Mouse (Mus musculus): ENCODE measurements at regions not wholly inside any gene's neighbourhood (a gene's known extent, or its start where the extent isn't known, plus 50 kb on each side); places are given as distances from the start of the nearest gene placed in this dataset.

- no peak for TF ChIP-seq CTCF (IDR thresholded peaks at IDR 0.05; ENCODE audit: borderline replicate concordance, insufficient read depth, low read depth, low read length)
- TF ChIP-seq POLR2A (IDR thresholded peaks at IDR 0.05; ENCODE audit: borderline replicate concordance, insufficient read depth, low read length) = no peak
Observed at GRCm38 (mm10) chr19:15837715-15838175, 109.4 kb downstream of the Psat1 start.

Measured in cerebellum, adult 2 months (tissue).